In the genomic region with DNA sequence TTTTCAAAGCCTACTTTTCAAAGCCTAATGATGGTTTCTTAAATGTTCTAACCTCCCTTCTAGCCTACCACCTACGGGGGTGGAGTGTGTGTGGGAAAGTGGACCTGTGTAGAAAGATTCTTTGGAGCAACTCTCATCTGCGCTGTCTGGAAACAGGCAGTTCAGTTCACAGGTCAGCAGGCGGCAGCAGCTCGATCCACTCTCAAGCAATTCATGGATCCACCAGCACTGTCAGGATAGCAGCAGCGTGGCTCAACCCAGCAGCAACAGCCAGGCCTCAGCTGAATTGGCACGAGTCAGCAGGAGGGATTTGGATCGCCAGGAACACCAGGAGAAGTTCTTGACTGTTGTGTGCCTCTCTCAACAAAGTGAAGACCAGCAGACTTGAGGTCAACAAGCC, we compare ENCODE assay signal across 8 mouse cellular contexts. TPM values are rescaled to one million over a fixed set of nuclear protein-coding genes. Genes with fewer than 3 reads are reported as not detected.
DNase-seq lines count a peak whose midpoint lies in the region; ATAC-seq and TF ChIP-seq lines count a peak whose summit lies in the region.

No protein-coding gene starts in this region.

- no peak for ATAC-seq in limb, embryonic 14.5 days (ENCODE audit: low FRiP score, low read depth)
- no peak for ATAC-seq in frontal cortex, adult (ENCODE audit: low TSS enrichment)

- no peak overlapping the region for H3K27ac ChIP-seq in limb, embryonic 14.5 days (replicated peaks; ENCODE audit: low read depth, low read length)
- H3K27ac ChIP-seq in limb, embryonic 10.5 days, result no peak overlapping the region

- no peaks in the 10 kb centered on the region for H3K4me1 ChIP-seq in limb, embryonic 14.5 days (ENCODE audit: control insufficient read depth, insufficient read depth, low read length)
- peaks cover 17% of the 10 kb centered on the region for H3K4me1 ChIP-seq in limb, embryonic 10.5 days

- no peaks in the 10 kb centered on the region for H3K27me3 ChIP-seq in limb, embryonic 14.5 days (ENCODE audit: control insufficient read depth, insufficient read depth, low read length)
- H3K27me3 ChIP-seq in limb, embryonic 10.5 days (ENCODE audit: low read depth, poor library complexity, severe bottlenecking), result 0 out of 2 replicates have a peak, but pooled peaks cover 8% of the 10 kb centered on the region

- no peak overlapping the region for H3K9ac ChIP-seq in limb, embryonic 14.5 days (ENCODE audit: low read depth, low read length, severe bottlenecking)

- H3K36me3 ChIP-seq in limb, embryonic 14.5 days (ENCODE audit: control insufficient read depth, insufficient read depth, low read length), result no peaks in the 10 kb centered on the region
- no peaks in the 10 kb centered on the region for H3K36me3 ChIP-seq in limb, embryonic 10.5 days

- 42% methylated on average over 7 of the region's 7 CpGs for WGBS in limb, embryonic 14.5 days
- 53% methylated on average over 7 of the region's 7 CpGs for WGBS in limb, embryonic 10.5 days

- no peak overlapping the region for H3K4me3 ChIP-seq in limb, embryonic 14.5 days (replicated peaks; ENCODE audit: low read length)
- H3K4me3 ChIP-seq in limb, embryonic 10.5 days, result no peak overlapping the region

- intact Hi-C loops in gastrocnemius, postnatal 36 days (cut with DNase I), result no loop called here

- DNase-seq in gastrocnemius, adult 18-20 months (ENCODE audit: low spot score), result peak; percentile 19
- DNase-seq in gastrocnemius, postnatal 36 days, result no peak
- DNase-seq in limb, embryonic 14.5 days (ENCODE audit: low spot score), result peak; percentile 28
- DNase-seq in limb, embryonic 10.5 days (ENCODE audit: low spot score), result no peak
- peak; percentile 48 for DNase-seq in brain, adult 2 months (ENCODE audit: low read depth, low spot score)
- DNase-seq in lung, postnatal 4 days, result peak; percentile 46 to 56
- no peak for DNase-seq in layer of hippocampus, adult 9-11 months

- no peak overlapping the region for H3K4me2 ChIP-seq in limb, embryonic 14.5 days (replicated peaks; ENCODE audit: low read depth, low read length, severe bottlenecking)

- no peaks in the 10 kb centered on the region for H3K9me3 ChIP-seq in limb, embryonic 14.5 days (ENCODE audit: control insufficient read depth, low read length)
- no peaks in the 10 kb centered on the region for H3K9me3 ChIP-seq in limb, embryonic 10.5 days (replicated peaks)

- no peak for TF ChIP-seq POLR2A in limb, embryonic 14.5 days (IDR thresholded peaks at IDR 0.05; ENCODE audit: borderline replicate concordance, extremely low read depth, insufficient read depth, insufficient read length)

RNA-seq across cellular contexts. Expression of a gene that starts 53.1 kb away (rescaled TPM):
- 10 to 100 TPM; 20.6 to 21.9 TPM for total RNA-seq in gastrocnemius, adult 18-20 months (2021)
- 10 to 100 TPM; 17.8 to 20.4 TPM for total RNA-seq in gastrocnemius, postnatal 36 days (2021)
- 93.5 and 126 TPM in 2 replicates for polyA plus RNA-seq in limb, embryonic 14.5 days (2012; rRNA removed)
- 20.0 and 21.2 TPM in 2 replicates for polyA plus RNA-seq in limb, embryonic 14.5 days (2014; fragmentation: Nextera tagmentation; extraction: Ambion mirVana)
- polyA plus RNA-seq in limb, embryonic 10.5 days (2016; fragmentation: Nextera tagmentation; extraction: Ambion mirVana), result 17.9 and 20.2 TPM in 2 replicates

Comparison
In these comparisons a context has a peak if more than half of its experiments do, and no peak if none do; other contexts are left out.
1. DNase-seq: peak in gastrocnemius, adult 18-20 months (single experiment), limb, embryonic 14.5 days (single experiment), brain, adult 2 months (single experiment) and lung, postnatal 4 days (2 of 2); none in gastrocnemius, postnatal 36 days (0 of 2), limb, embryonic 10.5 days (single experiment) and layer of hippocampus, adult 9-11 months (single experiment).